15 mouse cellular contexts compared by ENCODE assay signal in genomic region chr2:29588006-29588405, GRCm38 (mm10). TPM values are rescaled to one million over a fixed set of nuclear protein-coding genes. Genes with fewer than 3 reads are reported as not detected.
DNase-seq lines count a peak whose midpoint lies in the region; ATAC-seq and TF ChIP-seq lines count a peak whose summit lies in the region.
"Had no signal": no experiment of that assay in that cellular context is flagged by ENCODE, and none has a peak within 500 bp of the region (broad histone marks: within the 10 kb centered on the region; RNA-seq: fewer than 3 reads in every experiment).

No protein-coding gene starts in this region.

- TF ChIP-seq EP300 in heart, postnatal 0 days (IDR thresholded peaks at IDR 0.05; ENCODE audit: low read depth): no peak

- no peak overlapping the region for H3K4me2 ChIP-seq in heart, postnatal 0 days (ENCODE audit: low read depth, low read length)
- H3K4me2 ChIP-seq: embryonic facial prominence, embryonic 15.5 days; limb, embryonic 12.5 days had no signal

- no peak overlapping the region for H3K9ac ChIP-seq in heart, postnatal 0 days (replicated peaks; ENCODE audit: low read depth, low read length)
- H3K9ac ChIP-seq: embryonic facial prominence, embryonic 15.5 days; limb, embryonic 12.5 days; liver, embryonic 14.5 days had no signal

- peak; percentile 53 to 76 for DNase-seq in cerebellum, adult 2 months
- no peak for DNase-seq in cerebellum, adult 9-11 months
- DNase-seq in heart, postnatal 0 days (ENCODE audit: low spot score): peak; percentile 33
- DNase-seq in heart, embryonic 10.5 days (ENCODE audit: low spot score): no peak
- DNase-seq in 3134 (ENCODE audit: extremely low read depth, insufficient read length, low spot score): peak; percentile 23
- DNase-seq in brain, adult 2 months (ENCODE audit: low read depth, low spot score): peak; percentile 62
- no peak for DNase-seq in layer of hippocampus, postnatal 36 days
- DNase-seq: midbrain, embryonic 14.5 days; right cerebral cortex, postnatal 14 days; thymus, postnatal 4 days had no signal

- H3K27ac ChIP-seq in cerebellum, adult 2 months (ENCODE audit: insufficient read depth, low read length): no peak overlapping the region
- no peak overlapping the region for H3K27ac ChIP-seq in heart, postnatal 0 days (ENCODE audit: low read depth)
- H3K27ac ChIP-seq in heart, embryonic 10.5 days: no peak overlapping the region
- H3K27ac ChIP-seq: embryonic facial prominence, embryonic 15.5 days; layer of hippocampus, adult 2 months; limb, embryonic 12.5 days; liver, embryonic 14.5 days had no signal

- peaks cover 26% of the 10 kb centered on the region for H3K4me1 ChIP-seq in cerebellum, adult 2 months (ENCODE audit: control insufficient read depth, insufficient read depth, low read length)
- no peaks in the 10 kb centered on the region for H3K4me1 ChIP-seq in heart, postnatal 0 days (ENCODE audit: control insufficient read depth, insufficient read depth)
- H3K4me1 ChIP-seq in heart, embryonic 10.5 days: peaks cover 12% of the 10 kb centered on the region; the same call in 1 of the 2 replicates
- H3K4me1 ChIP-seq: embryonic facial prominence, embryonic 15.5 days; limb, embryonic 12.5 days had no signal

- H3K27me3 ChIP-seq in cerebellum, adult 2 months (ENCODE audit: control insufficient read depth, insufficient read depth, low read length): no peaks in the 10 kb centered on the region
- 0 out of 2 replicates have a peak, but pooled peaks cover 5% of the 10 kb centered on the region for H3K27me3 ChIP-seq in heart, postnatal 0 days (ENCODE audit: control insufficient read depth, insufficient read depth, low read length)
- H3K27me3 ChIP-seq in heart, embryonic 10.5 days (ENCODE audit: insufficient read depth, poor library complexity, severe bottlenecking): peaks cover 25% of the 10 kb centered on the region; the same call in 1 of the 2 replicates
- H3K27me3 ChIP-seq: limb, embryonic 12.5 days had no signal

- no peaks in the 10 kb centered on the region for H3K36me3 ChIP-seq in heart, postnatal 0 days (replicated peaks; ENCODE audit: control insufficient read depth, insufficient read depth, low read length)
- no peaks in the 10 kb centered on the region for H3K36me3 ChIP-seq in heart, embryonic 10.5 days
- H3K36me3 ChIP-seq: embryonic facial prominence, embryonic 15.5 days; G1E; limb, embryonic 12.5 days had no signal

- 26% methylated on average over 4 of the region's 4 CpGs for WGBS in cerebellum, adult 2 months
- 19% methylated on average over 4 of the region's 4 CpGs for WGBS in heart, postnatal 0 days
- 65% methylated on average over 4 of the region's 4 CpGs for WGBS in heart, embryonic 10.5 days

- no peak overlapping the region for H3K4me3 ChIP-seq in cerebellum, adult 2 months (replicated peaks; ENCODE audit: insufficient read depth, low read depth, low read length)
- H3K4me3 ChIP-seq in heart, postnatal 0 days (ENCODE audit: low read depth, low read length): no peak overlapping the region
- H3K4me3 ChIP-seq in heart, embryonic 10.5 days: no peak overlapping the region
- H3K4me3 ChIP-seq: embryonic facial prominence, embryonic 15.5 days; layer of hippocampus, adult 2 months; limb, embryonic 12.5 days had no signal

- TF ChIP-seq CTCF in cerebellum, adult 2 months (IDR thresholded peaks at IDR 0.05; ENCODE audit: borderline replicate concordance, insufficient read depth, low read depth, low read length): no peak
- TF ChIP-seq CTCF in heart, postnatal 0 days (IDR thresholded peaks at IDR 0.05; ENCODE audit: low read depth): no peak

- TF ChIP-seq POLR2A in cerebellum, adult 2 months (IDR thresholded peaks at IDR 0.05; ENCODE audit: borderline replicate concordance, insufficient read depth, low read length): no peak

- ATAC-seq in heart, postnatal 0 days (ENCODE audit: insufficient read depth, low read depth): peak; percentile 57; the same call in 1 of the 2 replicates

- H3K9me3 ChIP-seq in heart, postnatal 0 days (replicated peaks; ENCODE audit: control insufficient read depth, low read length): no peaks in the 10 kb centered on the region
- no peaks in the 10 kb centered on the region for H3K9me3 ChIP-seq in heart, embryonic 10.5 days
- H3K9me3 ChIP-seq: embryonic facial prominence, embryonic 15.5 days; G1E; limb, embryonic 12.5 days had no signal

RNA-seq across cellular contexts. Expression of gene Rapgef1, which starts 31.5 kb away (rescaled TPM):
- polyA plus RNA-seq in cerebellum, adult 2 months (2012; rRNA removed): 72.6 and 80.3 TPM in 2 replicates
- total RNA-seq in heart, postnatal 0 days (2014; rRNA removed; ENCODE audit: low replicate concordance): 47.6 and 64.0 TPM in 2 replicates
- polyA plus RNA-seq in heart, postnatal 0 days (2015; fragmentation: Nextera tagmentation; extraction: Ambion mirVana): 6.7 and 9.0 TPM in 2 replicates
- polyA plus RNA-seq in heart, embryonic 10.5 days (2016; fragmentation: Nextera tagmentation; extraction: Ambion mirVana): 11.2 and 13.4 TPM in 2 replicates
- 10 to 100 TPM; 94.0 to 99.0 TPM for total RNA-seq in layer of hippocampus, postnatal 36 days (2021)

Comparison
In these comparisons a context has a peak if more than half of its experiments do, and no peak if none do; other contexts are left out.
1. DNase-seq: peak in cerebellum, adult 2 months (2 of 2), heart, postnatal 0 days (single experiment), 3134 (single experiment) and brain, adult 2 months (single experiment); none in cerebellum, adult 9-11 months (single experiment), heart, embryonic 10.5 days (single experiment) and layer of hippocampus, postnatal 36 days (0 of 2).